8 mouse cellular contexts compared by ENCODE assay signal in genomic region chr12:104440087-104440760, GRCm38 (mm10). TPM values are rescaled to one million over a fixed set of nuclear protein-coding genes. Genes with fewer than 3 reads are reported as not detected.
DNase-seq lines count a peak whose midpoint lies in the region; ATAC-seq lines count a peak whose summit lies in the region.

No protein-coding gene starts in this region.

- no peaks in the 10 kb centered on the region for H3K4me1 ChIP-seq in hindbrain, embryonic 12.5 days

- peak; percentile 9 for DNase-seq in T-cell, adult 2 months (ENCODE audit: low spot score)
- peak; percentile 94 to 96 for DNase-seq in cerebellum, postnatal 10 days
- DNase-seq in frontal cortex, postnatal 14 days (ENCODE audit: low spot score in 2 of 2): peak; percentile 73 to 91
- peak; percentile 70 for DNase-seq in layer of hippocampus, adult 9-11 months
- DNase-seq in lung, postnatal 25 days (ENCODE audit: low spot score): peak; percentile 67
- peak; percentile 86 to 92 for DNase-seq in right cerebral cortex, postnatal 10 days (ENCODE audit: low spot score in 2 of 2)
- peak; percentile 76 to 84 for DNase-seq in urinary bladder, postnatal 36 days (ENCODE audit: low spot score in 2 of 2)

- H3K9me3 ChIP-seq in hindbrain, embryonic 12.5 days (replicated peaks): no peaks in the 10 kb centered on the region

- H3K4me2 ChIP-seq in hindbrain, embryonic 12.5 days (replicated peaks): no peak overlapping the region

- H3K27me3 ChIP-seq in hindbrain, embryonic 12.5 days: peaks cover 18% of the 10 kb centered on the region

- no peak overlapping the region for H3K27ac ChIP-seq in hindbrain, embryonic 12.5 days

- 10% methylated on average over 22 of the region's 22 CpGs for WGBS in hindbrain, embryonic 12.5 days

- no peak overlapping the region for H3K4me3 ChIP-seq in hindbrain, embryonic 12.5 days

- no peaks in the 10 kb centered on the region for H3K36me3 ChIP-seq in hindbrain, embryonic 12.5 days

- H3K9ac ChIP-seq in hindbrain, embryonic 12.5 days: peak overlapping the region; percentile 15

- ATAC-seq in hindbrain, embryonic 12.5 days (ENCODE audit: low FRiP score): peak; percentile 57; the same call in 1 of the 2 replicates

RNA-seq across cellular contexts. Expression of gene Gsc, which starts 32.9 kb away (rescaled TPM):
- polyA plus RNA-seq in hindbrain, embryonic 12.5 days (2016; fragmentation: Nextera tagmentation; extraction: Ambion mirVana): 1.5 and 1.8 TPM in 2 replicates

RNA-seq across cellular contexts. Expression of gene Serpina3n, which starts 33.7 kb away (rescaled TPM):
- polyA plus RNA-seq in hindbrain, embryonic 12.5 days (2016; fragmentation: Nextera tagmentation; extraction: Ambion mirVana): 0.17 and 0.18 TPM in 2 replicates

Comparison
In these comparisons a context has a peak if more than half of its experiments do, and no peak if none do; other contexts are left out.
1. DNase-seq: peak in every context shown above with its lines; median percentile 95 in cerebellum, postnatal 10 days; 89 in right cerebral cortex, postnatal 10 days; 82 in frontal cortex, postnatal 14 days; 80 in urinary bladder, postnatal 36 days; 70 in layer of hippocampus, adult 9-11 months; 67 in lung, postnatal 25 days; 9 in T-cell, adult 2 months.